In the genomic region with DNA sequence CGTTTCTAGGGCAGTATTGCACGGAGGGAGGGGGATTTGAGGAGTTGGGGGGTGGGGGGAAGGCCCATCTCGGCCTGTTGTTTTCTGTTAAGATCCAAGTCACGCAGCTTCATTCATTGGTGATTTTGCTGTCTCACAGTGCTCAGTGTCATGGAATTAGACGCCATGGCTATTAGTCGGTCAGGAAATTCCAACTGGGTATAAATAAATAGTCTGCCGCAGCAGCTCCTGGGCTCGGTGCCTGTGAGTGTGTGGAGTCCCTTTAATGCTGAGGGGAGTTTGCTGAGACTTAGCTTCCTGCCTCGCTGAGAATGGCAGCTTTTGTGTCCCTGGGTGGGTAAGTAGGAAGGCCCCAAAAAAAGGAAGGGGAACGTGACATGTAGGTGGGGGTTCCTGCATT, we compare ENCODE assay signal across 8 mouse cellular contexts.
A peak's percentile ranks its signal among the peaks of the same experiment; 100 is the strongest.
DNase-seq lines count a peak whose midpoint lies in the region; ATAC-seq and TF ChIP-seq lines count a peak whose summit lies in the region.

No protein-coding gene starts in this region.

- peaks cover 37% of the 10 kb centered on the region for H3K4me1 ChIP-seq in embryonic facial prominence, embryonic 10.5 days
- H3K4me1 ChIP-seq in heart, embryonic 11.5 days (ENCODE audit: control insufficient read depth, insufficient read depth, low read length): peaks cover 38% of the 10 kb centered on the region
- H3K4me1 ChIP-seq in kidney, postnatal 0 days (replicated peaks; ENCODE audit: insufficient read depth, low read length): peaks cover 17% of the 10 kb centered on the region

- peak overlapping the region; percentile 48 for H3K4me2 ChIP-seq in heart, embryonic 11.5 days
- H3K4me2 ChIP-seq in kidney, postnatal 0 days (ENCODE audit: low read length): peak overlapping the region; percentile 37

- 0 out of 2 replicates have a peak, but pooled peaks have one; percentile 33 for ATAC-seq in heart, embryonic 11.5 days (replicated peaks; ENCODE audit: insufficient number of reproducible peaks, low FRiP score, low TSS enrichment)
- no peak for ATAC-seq in kidney, postnatal 0 days (replicated peaks; ENCODE audit: low FRiP score, low read depth)

- peak; percentile 36 to 58 for DNase-seq in cerebellum, postnatal 10 days
- DNase-seq in cerebellum, adult 8-10 months: no peak
- peak; percentile 49 for DNase-seq in embryonic facial prominence, embryonic 10.5 days (ENCODE audit: low spot score)
- peak; percentile 72 for DNase-seq in kidney, postnatal 0 days (ENCODE audit: low spot score)
- DNase-seq in lung, postnatal 4 days: peak; percentile 63 to 81
- no peak for DNase-seq in urinary bladder, postnatal 14 days (ENCODE audit: low spot score)
- no peak for DNase-seq in spleen, postnatal 4 days (ENCODE audit: low spot score in 2 of 2)

- TF ChIP-seq CTCF in kidney, postnatal 0 days (IDR thresholded peaks at IDR 0.05; ENCODE audit: low read depth): no peak

- 0 out of 2 replicates have a peak, but pooled peaks cover 4% of the 10 kb centered on the region for H3K9me3 ChIP-seq in embryonic facial prominence, embryonic 10.5 days
- no peaks in the 10 kb centered on the region for H3K9me3 ChIP-seq in heart, embryonic 11.5 days (replicated peaks; ENCODE audit: control insufficient read depth, low read length)
- no peaks in the 10 kb centered on the region for H3K9me3 ChIP-seq in kidney, postnatal 0 days (replicated peaks; ENCODE audit: low read length)

- WGBS in embryonic facial prominence, embryonic 10.5 days: 17% methylated on average over 10 of the region's 10 CpGs
- 22% methylated on average over 10 of the region's 10 CpGs for WGBS in heart, embryonic 11.5 days (ENCODE audit: insufficient replicate concordance)
- WGBS in kidney, postnatal 0 days: 17% methylated on average over 10 of the region's 10 CpGs

- H3K4me3 ChIP-seq in embryonic facial prominence, embryonic 10.5 days: peak overlapping the region; percentile 17; the same call in 1 of the 2 replicates
- no peak overlapping the region for H3K4me3 ChIP-seq in heart, embryonic 11.5 days (ENCODE audit: low read depth, low read length)
- H3K4me3 ChIP-seq in kidney, postnatal 0 days (replicated peaks; ENCODE audit: low read depth, low read length): no peak overlapping the region

- no peaks in the 10 kb centered on the region for H3K27me3 ChIP-seq in embryonic facial prominence, embryonic 10.5 days (replicated peaks; ENCODE audit: low read depth, poor library complexity, severe bottlenecking)
- H3K27me3 ChIP-seq in heart, embryonic 11.5 days (ENCODE audit: control insufficient read depth, insufficient read depth, low read length): no peaks in the 10 kb centered on the region
- H3K27me3 ChIP-seq in kidney, postnatal 0 days (ENCODE audit: insufficient read depth, low read length): no peaks in the 10 kb centered on the region

- peak overlapping the region; percentile 47; the same call in 1 of the 2 replicates for H3K9ac ChIP-seq in heart, embryonic 11.5 days (ENCODE audit: low read depth, low read length)
- H3K9ac ChIP-seq in kidney, postnatal 0 days (ENCODE audit: low read depth, low read length): 0 out of 2 replicates have a peak overlapping the region, but pooled peaks have one; percentile 4

- H3K27ac ChIP-seq in embryonic facial prominence, embryonic 10.5 days (replicated peaks): peak overlapping the region; percentile 76
- H3K27ac ChIP-seq in heart, embryonic 11.5 days (ENCODE audit: low read depth, low read length): peak overlapping the region; percentile 90
- peak overlapping the region; percentile 54; the same call in 1 of the 2 replicates for H3K27ac ChIP-seq in kidney, postnatal 0 days

- no peaks in the 10 kb centered on the region for H3K36me3 ChIP-seq in embryonic facial prominence, embryonic 10.5 days (replicated peaks)
- no peaks in the 10 kb centered on the region for H3K36me3 ChIP-seq in heart, embryonic 11.5 days (ENCODE audit: control insufficient read depth, insufficient read depth, low read length)
- H3K36me3 ChIP-seq in kidney, postnatal 0 days (ENCODE audit: insufficient read depth, low read length): no peaks in the 10 kb centered on the region

Comparison
In these comparisons a context has a peak if more than half of its experiments do, and no peak if none do; other contexts are left out.
1. DNase-seq: peak in cerebellum, postnatal 10 days (2 of 2), embryonic facial prominence, embryonic 10.5 days (single experiment), kidney, postnatal 0 days (single experiment) and lung, postnatal 4 days (2 of 2); none in cerebellum, adult 8-10 months (single experiment), urinary bladder, postnatal 14 days (single experiment) and spleen, postnatal 4 days (0 of 2).
2. Peak in every context shown above with its lines, with median percentiles within 50 percentile points of each other: H3K27ac ChIP-seq.